Mouse (Mus musculus): ENCODE measurements around the gene Hspb6.

- TF ChIP-seq CTCF (IDR thresholded peaks at IDR 0.05; ENCODE audit: insufficient read depth, low read length): no peak
- no peak for TF ChIP-seq POLR2A (IDR thresholded peaks at IDR 0.05; ENCODE audit: borderline replicate concordance, extremely low read depth, low read depth, low read length)
Measured at GRCm38 (mm10) chr7:30524487-30524886, 27.5 kb upstream of the Hspb6 start.

Data from lung, adult 2 months (tissue).